Mouse (Mus musculus) embryonic facial prominence, embryonic 13.5 days (tissue): ENCODE results near the gene Hoxa5. TPM values are rescaled to one million over a fixed set of nuclear protein-coding genes. Genes with fewer than 3 reads are reported as not detected.
A peak's percentile ranks its signal among the peaks of the same experiment; 100 is the strongest.

Experiments used
- ATAC-seq: fragments of 200-750 bp; cut with Nextera tagmentation; 2 replicates; pipeline ENCODE4 v1.8.0; 2017; ENCODE audit warnings: low read depth; ENCODE audit not compliant: insufficient number of reproducible peaks, insufficient read depth, low FRiP score, low TSS enrichment
- H3K27ac ChIP-seq: fragments of 300-500 bp; sonication (generic); 2 replicates; pipeline ENCODE4 v1.5.1; 2015; ENCODE audit warnings: moderate library complexity, mild to moderate bottlenecking, inconsistent platforms
- H3K27me3 ChIP-seq: fragments of 300-500 bp; sonication (generic); 2 replicates; pipeline ENCODE4 v1.6.1; 2015; ENCODE audit warnings: mild to moderate bottlenecking, inconsistent platforms
- H3K36me3 ChIP-seq: fragments of 300-500 bp; sonication (generic); 2 replicates; pipeline ENCODE4 v1.6.1; 2015; ENCODE audit warnings: mild to moderate bottlenecking, inconsistent platforms
- H3K4me1 ChIP-seq: fragments of 300-500 bp; sonication (generic); 2 replicates; pipeline ENCODE4 v1.6.1; 2015; ENCODE audit warnings: inconsistent platforms
- H3K4me2 ChIP-seq: fragments of 300-500 bp; sonication (generic); 2 replicates; pipeline ENCODE4 v1.6.1; 2015; ENCODE audit warnings: moderate library complexity, mild to moderate bottlenecking, inconsistent platforms
- H3K4me3 ChIP-seq: fragments of 300-500 bp; sonication (generic); 2 replicates; pipeline ENCODE4 v1.5.1; 2015; ENCODE audit warnings: mild to moderate bottlenecking, inconsistent platforms
- H3K9ac ChIP-seq: fragments of 300-500 bp; sonication (generic); 2 replicates; pipeline ENCODE4 v1.6.1; 2015; ENCODE audit warnings: mild to moderate bottlenecking, inconsistent platforms
- H3K9me3 ChIP-seq: fragments of 300-500 bp; sonication (generic); 2 replicates; pipeline ENCODE4 v1.6.1; 2016; ENCODE audit warnings: inconsistent platforms
- WGBS: fragments of 180-500 bp; shearing (Covaris S2); methylation state at CpG from one replicate; pipeline ENCODE4 v1.1.7; 2015; ENCODE audit warnings: mixed read lengths; 5-methylcytosine and 5-hydroxymethylcytosine counted together
- polyA plus RNA-seq: library from polyadenylated mRNA; unstranded; fragments of >200 nt; fragmentation: Nextera tagmentation; extraction: Ambion mirVana; gene quantifications from 2 replicates; pipeline ENCODE4 v1.2.1, GENCODE M21; 2015

Hoxa5 gene
- polyA plus RNA-seq, 1 experiment from 2014 or later = 4.8 TPM

DNA sequence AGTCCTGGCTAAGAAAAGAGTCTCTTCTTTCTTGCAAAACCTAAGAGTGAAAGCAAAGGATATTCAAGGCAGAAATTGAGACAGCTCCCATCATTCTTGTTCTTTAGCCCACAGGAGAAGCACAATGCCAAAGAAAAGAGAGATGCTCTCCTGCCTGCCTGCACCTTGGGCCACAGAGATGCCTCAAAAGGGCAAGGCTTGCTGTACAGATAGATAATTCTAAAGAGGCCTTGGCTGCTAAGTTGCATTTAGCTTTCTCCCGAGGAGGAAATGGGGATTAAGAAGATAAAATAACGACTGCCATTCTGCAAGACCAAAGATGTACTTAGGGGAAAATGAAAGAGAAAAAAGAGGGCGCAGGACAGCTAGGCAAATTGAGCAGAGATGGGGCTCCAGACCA, 42.5 kb upstream of the Hoxa5 start:
- no peak overlapping the region for H3K27ac ChIP-seq
- no peak overlapping the region for H3K4me3 ChIP-seq
- no peaks in the 10 kb centered on the region for H3K36me3 ChIP-seq
- no peaks in the 10 kb centered on the region for H3K9me3 ChIP-seq
- no peak overlapping the region for H3K4me2 ChIP-seq
- peaks cover 9% of the 10 kb centered on the region; the same call in 1 of the 2 replicates for H3K4me1 ChIP-seq
- no peak overlapping the region for H3K9ac ChIP-seq
- H3K27me3 ChIP-seq = peaks cover 99% of the 10 kb centered on the region
- 4% methylated on average over 3 of the region's 3 CpGs for WGBS
- ATAC-seq = no peak

DNA sequence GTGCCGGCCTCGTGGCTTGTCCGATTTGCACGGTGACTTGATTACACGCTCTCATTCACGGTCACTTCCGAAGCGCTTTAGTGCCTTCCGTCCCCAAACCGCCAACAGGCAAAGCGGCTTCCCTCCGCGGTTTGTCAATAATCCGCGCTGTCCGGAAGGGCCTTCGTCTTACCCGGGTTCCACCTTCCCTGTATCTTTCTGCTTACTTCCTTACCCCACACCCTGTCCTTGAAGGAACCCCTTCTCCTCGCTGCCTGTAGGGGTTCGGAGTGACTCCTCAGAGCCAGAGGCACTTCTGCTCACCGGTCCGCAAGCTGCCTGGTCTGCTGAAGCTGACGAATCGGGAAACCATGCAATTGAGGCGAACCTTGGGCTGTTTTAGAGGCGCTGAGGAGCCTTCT, 42.0 kb upstream of the Hoxa5 start:
- no peak overlapping the region for H3K27ac ChIP-seq

DNA sequence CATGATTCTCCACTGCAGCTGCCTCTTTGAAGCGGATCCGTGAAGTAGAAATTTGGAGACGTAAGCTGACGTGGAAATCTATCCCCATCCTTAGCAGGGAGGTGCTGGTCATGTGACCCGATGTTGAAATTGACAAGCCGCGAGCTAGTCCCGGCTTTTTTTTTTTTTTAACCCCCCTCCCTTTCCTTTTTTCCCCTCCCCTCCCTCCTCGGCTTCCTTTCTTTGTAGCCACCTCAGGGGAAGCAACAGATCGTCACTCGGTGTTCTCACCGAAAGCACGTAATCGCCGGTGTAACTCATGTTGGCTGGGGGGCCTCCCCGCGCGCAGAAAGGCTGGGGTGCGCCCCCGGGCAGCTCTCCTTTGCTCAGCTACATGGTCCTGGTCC, 41.4 kb upstream of the Hoxa5 start, which contains the start of gene Hoxa11:
Gene Hoxa11, minus strand, starts transcription at position 54 of the 386 bp plus-strand sequence.
- peaks cover 99% of the 10 kb centered on the region for H3K27me3 ChIP-seq
- no peak within 1 kb of the TSS for H3K27ac ChIP-seq
- ATAC-seq = no peak
- no peak within 1 kb of the TSS for H3K4me2 ChIP-seq
- no peak within 1 kb of the TSS for H3K4me3 ChIP-seq
- no peaks in the 10 kb centered on the region for H3K9me3 ChIP-seq
- H3K36me3 ChIP-seq = no peaks in the 10 kb centered on the region
- no peak within 1 kb of the TSS for H3K9ac ChIP-seq
- 1% methylated on average over 20 of the region's 20 CpGs for WGBS
- H3K4me1 ChIP-seq = peaks cover 9% of the 10 kb centered on the region; the same call in 1 of the 2 replicates

More for the DNA sequence above, 42.0 kb upstream of the Hoxa5 start:
- no peak overlapping the region for H3K9ac ChIP-seq
- peaks cover 99% of the 10 kb centered on the region for H3K27me3 ChIP-seq
- ATAC-seq = no peak
- no peak overlapping the region for H3K4me2 ChIP-seq
- H3K4me3 ChIP-seq = no peak overlapping the region
- H3K36me3 ChIP-seq = no peaks in the 10 kb centered on the region
- no peaks in the 10 kb centered on the region for H3K9me3 ChIP-seq
- under 1% methylated on average over 26 of the region's 26 CpGs for WGBS
- H3K4me1 ChIP-seq = peaks cover 9% of the 10 kb centered on the region; the same call in 1 of the 2 replicates

DNA sequence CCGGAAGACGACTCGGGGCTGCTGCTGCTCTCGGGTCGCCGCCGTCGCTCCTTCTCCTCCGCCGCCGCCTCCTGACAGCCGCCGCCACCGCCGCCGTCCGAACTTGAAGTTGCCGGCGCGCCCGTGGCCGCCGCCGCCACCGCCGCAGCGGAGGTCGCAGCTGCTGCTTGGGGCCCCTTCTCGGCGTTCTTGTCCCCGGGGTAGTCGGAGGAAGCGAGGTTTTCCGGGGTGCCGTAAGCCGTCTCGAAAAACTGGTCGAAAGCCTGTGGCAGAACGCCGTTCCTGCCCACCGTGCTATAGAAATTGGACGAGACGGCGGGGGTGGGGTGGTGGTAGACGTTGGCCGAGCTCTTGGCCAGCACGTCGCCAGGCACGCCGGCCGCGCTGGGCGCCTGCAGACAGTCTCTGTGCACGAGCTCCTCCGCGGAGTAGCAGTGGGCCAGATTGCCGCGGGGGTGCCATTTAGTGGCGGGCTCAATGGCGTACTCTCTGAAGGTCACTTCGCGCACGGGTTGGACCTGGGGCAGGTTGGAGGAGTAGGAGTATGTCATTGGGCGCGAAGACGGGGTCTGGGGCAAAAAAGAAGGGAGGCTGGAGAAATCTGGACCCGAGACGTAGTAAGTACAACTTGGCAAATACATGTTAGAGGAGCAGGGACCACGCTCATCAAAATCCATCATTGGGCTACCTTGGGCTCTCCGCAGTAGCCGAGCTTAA, 40.8 kb upstream of the Hoxa5 start:
- Histone ChIP-seq H3K27me3 (peaks cover 99% of the 10 kb centered on the region), H3K36me3 (no peaks in the 10 kb centered on the region), H3K9me3 (no peaks in the 10 kb centered on the region), H3K4me3 (no peak overlapping the region), H3K4me2 (no peak overlapping the region), H3K27ac (no peak overlapping the region), H3K9ac (no peak overlapping the region), H3K4me1 (peaks cover 9% of the 10 kb centered on the region; the same call in 1 of the 2 replicates)
- WGBS = 1% methylated on average over 68 of the region's 71 CpGs
- ATAC-seq = no peak

DNA sequence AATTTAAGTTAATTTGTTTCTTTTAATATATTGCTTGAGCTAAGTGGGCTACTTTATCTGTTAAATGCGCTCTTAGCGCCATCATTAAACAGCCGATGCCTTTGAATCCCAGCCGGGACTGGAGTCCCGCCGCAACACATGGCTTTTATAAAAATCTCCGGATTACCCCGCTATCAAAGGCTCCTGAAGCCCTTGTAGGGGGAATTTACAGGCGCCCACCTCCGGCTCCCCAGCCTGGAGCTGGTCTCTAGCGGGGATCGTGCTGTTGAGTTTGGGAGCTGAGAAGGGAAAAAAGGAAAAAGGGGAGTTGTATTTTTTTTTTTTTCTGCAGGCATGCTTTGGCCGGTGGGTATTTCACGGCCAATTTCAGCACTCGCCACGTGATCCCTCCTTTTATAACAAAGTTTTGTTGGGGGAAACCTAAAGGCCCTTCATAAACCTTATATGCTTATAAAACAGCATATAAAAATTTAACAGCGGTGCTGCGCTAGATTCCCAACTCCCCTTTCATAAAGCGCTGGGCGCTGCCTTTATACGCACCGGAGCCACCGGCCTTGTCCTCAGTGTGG, 40.2 kb upstream of the Hoxa5 start:
- H3K4me2 ChIP-seq = no peak overlapping the region
- WGBS = under 1% methylated on average over 23 of the region's 23 CpGs
- H3K36me3 ChIP-seq = no peaks in the 10 kb centered on the region
- H3K9ac ChIP-seq = no peak overlapping the region
- H3K4me1 ChIP-seq = peaks cover 9% of the 10 kb centered on the region; the same call in 1 of the 2 replicates
- H3K9me3 ChIP-seq = no peaks in the 10 kb centered on the region
- no peak overlapping the region for H3K27ac ChIP-seq
- H3K27me3 ChIP-seq = peaks cover 99% of the 10 kb centered on the region
- ATAC-seq = no peak
- no peak overlapping the region for H3K4me3 ChIP-seq

DNA sequence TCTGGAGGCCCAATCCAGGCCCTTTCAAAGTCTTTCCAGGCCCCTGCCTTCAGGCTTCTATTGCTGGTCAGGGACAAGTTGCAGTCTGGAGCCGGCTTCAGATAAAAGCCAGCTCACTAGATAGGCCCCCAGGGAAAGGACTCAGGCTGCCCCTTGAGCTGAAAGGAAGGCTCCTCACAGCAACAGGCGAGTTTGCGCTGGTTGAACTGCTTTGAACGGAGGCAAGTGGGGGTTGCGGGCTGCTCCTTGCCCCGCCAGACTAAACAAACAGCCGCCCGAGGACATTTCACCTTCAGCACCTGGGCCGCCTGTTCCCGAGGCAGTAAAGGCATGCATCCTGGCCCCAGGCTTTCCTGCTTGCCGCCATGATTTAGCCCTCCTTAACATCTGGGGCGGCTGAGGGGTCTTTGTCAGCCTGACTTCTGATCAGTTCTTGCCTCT, 39.3 kb upstream of the Hoxa5 start:
- no peaks in the 10 kb centered on the region for H3K9me3 ChIP-seq
- no peak for ATAC-seq
- no peak overlapping the region for H3K4me2 ChIP-seq
- no peaks in the 10 kb centered on the region for H3K36me3 ChIP-seq
- peaks cover 98% of the 10 kb centered on the region for H3K27me3 ChIP-seq
- H3K9ac ChIP-seq = no peak overlapping the region
- under 1% methylated on average over 12 of the region's 12 CpGs for WGBS
- H3K4me3 ChIP-seq = no peak overlapping the region
- peaks cover 9% of the 10 kb centered on the region; the same call in 1 of the 2 replicates for H3K4me1 ChIP-seq
- no peak overlapping the region for H3K27ac ChIP-seq

DNA sequence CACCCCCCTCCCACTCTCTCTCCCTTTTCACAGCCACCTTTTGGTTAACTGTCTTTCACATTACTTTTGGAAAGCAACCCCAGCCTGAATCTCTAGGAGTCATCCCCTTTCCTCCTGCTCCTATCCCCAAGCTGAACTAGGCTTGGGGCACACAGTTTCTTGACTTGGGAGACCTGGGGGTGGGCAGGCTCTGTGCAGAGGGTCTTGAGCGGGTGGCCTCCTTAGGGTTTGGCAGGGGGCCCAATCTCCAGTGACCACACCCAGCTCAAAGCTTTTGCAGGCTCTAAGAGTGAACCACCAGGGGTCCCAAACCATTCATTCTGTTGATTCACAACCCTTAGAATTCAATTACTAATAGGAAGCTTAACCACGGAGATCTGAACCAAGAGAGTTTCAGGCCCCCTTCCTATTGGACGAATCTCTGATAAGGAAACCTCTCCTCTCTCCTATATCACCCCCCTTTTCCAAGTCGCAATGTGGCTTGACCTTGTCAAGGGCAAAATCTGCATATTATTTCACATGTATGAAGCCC, 38.5 kb upstream of the Hoxa5 start:
- 2% methylated on average over 4 of the region's 4 CpGs for WGBS
- peaks cover 6% of the 10 kb centered on the region; the same call in 1 of the 2 replicates for H3K4me1 ChIP-seq
- no peak overlapping the region for H3K4me2 ChIP-seq
- H3K27ac ChIP-seq = no peak overlapping the region
- no peak for ATAC-seq
- no peaks in the 10 kb centered on the region for H3K36me3 ChIP-seq
- no peaks in the 10 kb centered on the region for H3K9me3 ChIP-seq
- peaks cover 98% of the 10 kb centered on the region for H3K27me3 ChIP-seq
- no peak overlapping the region for H3K4me3 ChIP-seq
- no peak overlapping the region for H3K9ac ChIP-seq

DNA sequence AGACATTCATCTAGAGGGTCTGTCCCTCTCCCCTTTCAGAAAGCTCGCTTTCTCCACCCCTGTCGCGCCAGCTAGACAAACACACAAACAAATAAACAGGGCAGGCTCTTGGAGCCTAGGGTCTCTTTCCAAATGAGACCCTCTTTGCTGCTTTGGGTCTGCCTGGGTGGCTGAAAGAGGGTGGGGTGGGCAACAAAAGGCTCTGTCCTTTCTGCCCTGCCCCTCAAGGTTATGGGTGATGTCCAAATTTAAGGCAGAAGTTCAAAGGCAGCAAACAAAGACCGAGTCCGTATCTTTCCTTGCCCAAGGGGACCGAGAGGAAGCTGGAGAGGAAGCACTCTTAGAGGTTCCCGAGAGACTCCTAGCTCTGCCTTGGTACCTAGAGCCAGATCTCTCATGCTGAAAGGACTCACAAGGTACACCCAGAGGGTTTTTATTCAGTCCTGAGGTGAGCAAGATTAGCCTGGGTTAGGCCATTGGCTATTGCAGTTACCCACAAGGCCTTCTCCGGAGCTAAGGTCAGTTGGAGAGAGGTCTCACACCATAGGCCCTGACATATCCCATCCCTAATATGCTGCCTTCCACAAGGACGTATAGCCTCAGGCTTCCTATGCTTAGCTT, 36.7 kb upstream of the Hoxa5 start:
- ATAC-seq = no peak
- Histone ChIP-seq H3K4me3 (no peak overlapping the region), H3K4me2 (no peak overlapping the region), H3K27me3 (peaks cover 99% of the 10 kb centered on the region), H3K9ac (no peak overlapping the region), H3K9me3 (no peaks in the 10 kb centered on the region), H3K36me3 (no peaks in the 10 kb centered on the region), H3K27ac (no peak overlapping the region), H3K4me1 (peaks cover 2% of the 10 kb centered on the region; the same call in 1 of the 2 replicates)
- WGBS = 1% methylated on average over 9 of the region's 9 CpGs

DNA sequence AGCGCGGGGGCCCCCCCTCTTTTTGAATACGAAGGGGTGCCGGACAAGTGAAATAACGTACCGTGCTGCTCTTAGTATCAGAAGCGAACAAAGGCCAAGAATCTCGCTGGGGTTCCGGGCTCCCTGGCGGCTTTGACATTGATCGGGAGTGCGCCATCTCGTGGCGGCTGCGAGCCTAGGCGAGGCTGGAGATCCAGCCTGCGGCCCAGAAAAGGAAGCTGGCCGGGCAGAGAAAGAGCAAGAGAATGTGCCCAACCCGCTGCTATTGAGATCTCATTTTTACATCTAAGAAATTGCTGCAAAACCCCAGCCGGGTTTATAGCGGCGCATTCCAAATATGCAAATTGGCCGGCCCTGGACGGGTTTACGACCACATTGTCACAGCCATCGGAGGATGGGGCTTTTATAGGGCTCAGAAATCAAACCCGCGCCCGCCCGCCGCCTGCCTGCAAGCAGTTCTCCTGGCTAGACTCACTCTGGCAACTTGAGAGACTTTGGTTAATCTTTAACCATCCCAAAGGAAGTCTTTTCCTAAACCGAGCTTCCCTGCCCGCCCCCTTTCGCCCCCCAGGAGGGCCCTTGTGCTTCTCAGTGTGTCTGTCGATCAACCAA, 36.1 kb upstream of the Hoxa5 start, which contains the start of gene Hoxa10:
Gene Hoxa10, minus strand, starts transcription at position 466 of the 612 bp plus-strand sequence.
- ATAC-seq = no peak
- H3K4me1 ChIP-seq = no peaks in the 10 kb centered on the region; the same call in 1 of the 2 replicates
- peaks cover 99% of the 10 kb centered on the region for H3K27me3 ChIP-seq
- no peaks in the 10 kb centered on the region for H3K9me3 ChIP-seq
- no peak within 1 kb of the TSS for H3K9ac ChIP-seq
- peak within 1 kb of the TSS; percentile 20; the same call in 1 of the 2 replicates for H3K4me3 ChIP-seq
- WGBS = 2% methylated on average over 35 of the region's 35 CpGs
- no peak within 1 kb of the TSS for H3K27ac ChIP-seq
- peak within 1 kb of the TSS; percentile 36; the same call in 1 of the 2 replicates for H3K4me2 ChIP-seq
- no peaks in the 10 kb centered on the region for H3K36me3 ChIP-seq

DNA sequence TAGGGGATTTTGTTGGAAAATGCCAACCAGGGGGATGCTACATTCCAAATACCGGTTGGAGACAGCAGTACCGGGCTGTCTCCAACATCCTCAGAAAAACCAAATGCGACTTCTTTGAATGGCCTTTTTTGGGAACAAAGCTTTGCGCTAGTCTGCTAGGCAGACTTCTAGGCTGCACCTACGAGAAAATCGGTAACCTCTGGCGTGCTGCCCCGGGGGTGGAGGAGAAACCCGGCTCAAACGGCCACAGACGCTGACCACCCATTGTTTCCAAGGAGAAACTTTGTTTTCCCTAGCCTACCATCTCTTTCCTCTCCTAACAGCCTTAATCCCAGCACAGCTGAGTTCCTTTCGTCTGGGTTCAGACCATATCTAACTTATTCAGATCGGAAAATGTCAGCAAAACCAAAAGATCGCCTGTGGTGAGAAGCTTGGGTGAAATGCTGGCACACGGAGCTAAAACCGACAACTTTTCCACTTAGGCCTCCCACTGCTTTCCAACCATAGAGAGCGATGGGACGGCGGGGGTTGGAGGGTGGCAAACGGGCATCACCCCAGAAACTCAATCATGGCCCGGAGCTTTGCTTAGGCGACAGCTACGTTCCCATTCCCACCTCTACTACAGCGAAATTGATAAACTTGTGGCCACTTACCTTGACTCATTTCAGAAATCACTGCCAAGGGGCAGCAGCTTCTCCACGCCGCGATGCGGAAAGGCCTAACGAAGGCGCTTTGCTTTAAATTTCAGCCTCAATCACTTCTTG, 35.4 kb upstream of the Hoxa5 start:
- Histone ChIP-seq H3K4me1 (no peaks in the 10 kb centered on the region), H3K9me3 (no peaks in the 10 kb centered on the region), H3K4me3 (peak overlapping the region; percentile 20; the same call in 1 of the 2 replicates), H3K4me2 (peak overlapping the region; percentile 36; the same call in 1 of the 2 replicates), H3K27ac (no peak overlapping the region), H3K36me3 (no peaks in the 10 kb centered on the region), H3K9ac (no peak overlapping the region), H3K27me3 (peaks cover 99% of the 10 kb centered on the region)
- ATAC-seq = no peak
- whole genome bisulfite sequencing = 1% methylated on average over 30 of the region's 30 CpGs
